Mouse (Mus musculus): Measurements from ENCODE around the gene Ffar3. TPM values are rescaled to one million over a fixed set of nuclear protein-coding genes. Genes with fewer than 3 reads are reported as not detected.

The Ffar3 gene
- not detected in 2 replicates for polyA plus RNA-seq (2016; fragmentation: Nextera tagmentation; extraction: Ambion mirVana)

DNA sequence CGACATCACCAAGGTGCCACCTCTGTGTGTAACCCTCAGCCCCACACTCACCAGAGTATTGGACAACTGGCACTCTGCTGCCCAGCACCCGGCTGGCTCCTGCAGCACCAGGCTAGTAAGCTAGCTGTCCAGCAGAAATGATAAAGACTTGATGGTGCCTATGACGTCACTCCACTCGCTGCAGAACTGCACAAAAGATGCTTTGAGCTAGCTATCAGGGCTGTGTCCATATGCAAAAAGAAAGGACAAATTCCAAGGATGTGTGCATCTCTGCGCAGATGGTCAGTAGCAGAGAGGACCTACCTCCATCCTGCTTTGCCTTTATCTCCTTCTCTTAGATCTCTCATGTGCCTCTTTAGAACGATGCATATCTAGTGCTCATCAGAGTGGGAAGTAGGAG lies at the start of gene Ffar3:
TSS of gene Ffar3 (minus strand) at position 101 of the 400 bp plus-strand sequence.
- no peak for ATAC-seq (ENCODE audit: low FRiP score)
- WGBS, result 84% methylated on average over 6 of the region's 6 CpGs
- Histone ChIP-seq H3K36me3 (replicated peaks) (no peaks in the 10 kb centered on the region), H3K4me2 (no peak within 1 kb of the TSS), H3K9ac (no peak within 1 kb of the TSS), H3K27me3 (peaks cover 6% of the 10 kb centered on the region; the same call in 1 of the 2 replicates), H3K4me1 (0 out of 2 replicates have a peak, but pooled peaks cover 4% of the 10 kb centered on the region), H3K9me3 (no peaks in the 10 kb centered on the region), H3K4me3 (replicated peaks) (no peak within 1 kb of the TSS), H3K27ac (no peak within 1 kb of the TSS)

DNA sequence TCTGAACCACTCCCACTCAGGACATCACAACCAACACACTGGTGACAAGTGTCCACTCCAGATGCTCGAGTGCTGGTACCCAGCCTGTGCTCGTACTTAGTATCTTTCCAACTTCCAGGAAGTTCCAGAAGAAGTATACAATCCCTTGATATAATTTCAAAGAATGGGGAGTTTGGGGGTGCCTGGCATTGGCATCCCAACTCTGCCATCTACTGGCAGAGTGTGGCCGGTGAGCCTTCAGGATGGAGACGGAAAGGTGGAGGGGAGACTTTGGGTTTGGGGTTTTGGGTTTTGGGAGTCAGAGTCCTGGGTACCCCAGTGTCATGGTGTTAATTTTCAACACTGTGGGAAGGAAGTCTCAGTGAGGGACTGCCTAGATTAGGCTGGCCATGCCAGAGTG lies 48.1 kb upstream of the Ffar3 start:
- no peaks in the 10 kb centered on the region for H3K9me3 ChIP-seq
- H3K4me1 ChIP-seq, result peaks cover 9% of the 10 kb centered on the region
- H3K4me3 ChIP-seq (replicated peaks), result no peak overlapping the region
- no peak for ATAC-seq (ENCODE audit: low FRiP score)
- peaks cover 22% of the 10 kb centered on the region for H3K27me3 ChIP-seq
- WGBS, result 53% methylated on average over 4 of the region's 4 CpGs
- H3K27ac ChIP-seq, result no peak overlapping the region
- H3K4me2 ChIP-seq, result no peak overlapping the region
- no peak overlapping the region for H3K9ac ChIP-seq
- no peaks in the 10 kb centered on the region for H3K36me3 ChIP-seq (replicated peaks)

DNA sequence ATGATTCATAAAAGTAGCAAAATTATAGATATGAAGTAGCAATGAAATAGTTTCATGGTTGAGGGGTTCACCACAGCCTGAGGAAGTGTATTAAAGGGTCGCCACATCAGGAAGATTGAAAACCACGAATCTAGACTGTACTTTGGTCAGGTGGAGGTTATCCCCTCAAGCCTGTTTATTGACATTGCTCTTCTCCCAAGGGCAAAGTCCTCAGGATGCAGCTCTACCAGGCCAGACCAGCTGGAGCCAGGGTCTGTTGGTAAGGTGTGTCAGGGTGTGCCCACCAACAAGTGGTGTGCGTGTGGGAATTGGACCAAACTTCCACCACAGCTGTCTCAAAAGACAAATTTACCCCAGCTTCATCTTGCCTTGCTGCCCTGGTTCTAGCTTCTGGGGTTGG lies 39.2 kb upstream of the Ffar3 start:
- H3K9ac ChIP-seq, result no peak overlapping the region
- no peak overlapping the region for H3K4me2 ChIP-seq
- H3K36me3 ChIP-seq (replicated peaks), result no peaks in the 10 kb centered on the region
- H3K4me1 ChIP-seq, result no peaks in the 10 kb centered on the region
- no peaks in the 10 kb centered on the region for H3K9me3 ChIP-seq
- no peak overlapping the region for H3K4me3 ChIP-seq (replicated peaks)
- H3K27me3 ChIP-seq, result no peaks in the 10 kb centered on the region
- 90% methylated on average over 3 of the region's 3 CpGs for WGBS
- H3K27ac ChIP-seq, result no peak overlapping the region
- ATAC-seq (ENCODE audit: low FRiP score), result no peak

DNA sequence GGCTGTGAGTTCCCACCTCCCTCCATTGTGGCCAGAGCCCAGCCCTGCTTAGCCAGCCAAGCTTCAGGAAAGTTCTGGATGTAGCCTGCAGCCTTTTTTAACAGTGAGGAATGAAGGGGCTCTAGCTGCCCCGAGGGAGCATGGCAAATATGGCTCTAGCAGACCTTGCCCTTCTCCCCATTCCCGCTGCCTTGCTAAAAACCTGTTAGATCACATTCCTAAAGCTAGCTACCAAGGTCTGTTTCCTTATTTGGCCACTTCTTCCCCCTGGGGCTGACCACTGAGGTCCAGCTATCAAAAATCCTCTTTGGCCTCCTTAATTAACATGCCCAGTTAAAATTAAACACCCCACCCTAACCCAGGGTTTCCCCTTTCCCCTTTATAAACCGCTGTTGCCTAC lies 36.5 kb upstream of the Ffar3 start:
- WGBS, result 67% methylated on average over 3 of the region's 3 CpGs
- no peaks in the 10 kb centered on the region for H3K4me1 ChIP-seq
- H3K9me3 ChIP-seq, result no peaks in the 10 kb centered on the region
- H3K4me3 ChIP-seq (replicated peaks), result no peak overlapping the region
- H3K27me3 ChIP-seq, result no peaks in the 10 kb centered on the region
- H3K4me2 ChIP-seq, result no peak overlapping the region
- no peak for ATAC-seq (ENCODE audit: low FRiP score)
- no peaks in the 10 kb centered on the region for H3K36me3 ChIP-seq (replicated peaks)
- H3K27ac ChIP-seq, result no peak overlapping the region
- no peak overlapping the region for H3K9ac ChIP-seq

DNA sequence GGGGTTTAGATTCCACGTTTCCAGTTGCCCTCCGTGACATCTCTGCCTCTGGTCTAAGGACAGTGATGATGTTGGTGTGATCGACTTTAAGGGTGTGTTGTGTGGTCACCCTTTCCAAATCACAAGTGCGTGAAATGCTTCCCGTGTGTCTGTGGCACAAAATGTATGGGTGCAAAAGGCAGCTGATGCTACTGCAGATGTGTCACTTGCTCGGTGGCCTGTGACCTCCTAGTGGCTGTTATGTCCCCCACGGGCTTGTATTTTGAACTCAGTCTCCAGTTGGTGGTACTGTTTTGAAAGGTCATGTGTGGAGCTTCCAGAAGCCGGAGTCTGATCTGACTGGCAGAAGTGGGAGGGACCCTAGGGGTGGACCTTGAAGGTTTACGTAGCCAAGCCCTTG lies 35.8 kb upstream of the Ffar3 start:
- 87% methylated on average over 9 of the region's 9 CpGs for WGBS
- no peak for ATAC-seq (ENCODE audit: low FRiP score)
- no peak overlapping the region for H3K9ac ChIP-seq
- H3K4me2 ChIP-seq, result no peak overlapping the region
- H3K27me3 ChIP-seq, result no peaks in the 10 kb centered on the region
- no peaks in the 10 kb centered on the region for H3K9me3 ChIP-seq
- no peak overlapping the region for H3K4me3 ChIP-seq (replicated peaks)
- no peak overlapping the region for H3K27ac ChIP-seq
- no peaks in the 10 kb centered on the region for H3K4me1 ChIP-seq
- H3K36me3 ChIP-seq (replicated peaks), result no peaks in the 10 kb centered on the region

DNA sequence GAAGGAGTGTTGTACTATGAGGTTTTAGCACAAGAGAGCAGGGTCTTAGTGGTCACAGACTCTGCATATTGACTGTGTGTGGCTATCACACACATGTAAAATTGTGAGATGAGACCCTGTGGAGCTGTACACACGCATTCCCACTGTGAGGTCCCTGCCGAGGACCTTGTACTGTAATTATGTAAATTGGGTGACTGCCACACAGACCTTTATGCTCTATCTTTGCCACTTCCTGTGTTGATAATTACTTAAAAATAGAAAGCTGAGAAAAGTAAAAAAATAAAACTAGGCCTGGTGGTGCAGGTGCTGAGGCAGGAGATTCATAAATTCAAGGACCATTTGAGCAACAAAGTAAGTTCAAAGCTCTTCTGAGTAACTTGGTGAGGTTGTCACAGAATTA lies 34.7 kb upstream of the Ffar3 start:
- Histone ChIP-seq H3K27ac (no peak overlapping the region), H3K4me1 (no peaks in the 10 kb centered on the region), H3K36me3 (replicated peaks) (no peaks in the 10 kb centered on the region), H3K4me3 (replicated peaks) (no peak overlapping the region), H3K27me3 (no peaks in the 10 kb centered on the region), H3K9ac (no peak overlapping the region), H3K4me2 (no peak overlapping the region), H3K9me3 (no peaks in the 10 kb centered on the region)
- 68% methylated on average over 2 of the region's 2 CpGs for WGBS
- ATAC-seq (ENCODE audit: low FRiP score), result no peak

DNA sequence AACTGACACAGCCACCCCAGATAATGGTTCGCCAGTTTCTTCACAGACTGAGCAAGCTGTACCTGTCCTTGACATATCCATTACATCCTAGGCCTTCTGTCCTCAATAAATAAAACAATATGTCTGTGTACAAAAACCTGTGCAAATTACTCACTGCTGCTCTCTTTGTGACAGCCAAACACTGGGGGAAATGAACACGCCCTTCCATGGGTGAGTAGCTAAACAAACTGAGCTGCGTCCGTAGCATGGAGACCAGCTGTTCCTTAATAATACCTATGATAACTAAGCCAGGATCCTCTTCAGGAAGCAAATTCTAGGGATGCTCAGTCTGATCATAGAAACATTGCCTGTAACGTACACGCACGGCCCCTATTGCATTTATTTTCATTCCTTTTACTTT lies 32.8 kb upstream of the Ffar3 start:
- Histone ChIP-seq H3K27me3 (no peaks in the 10 kb centered on the region), H3K36me3 (replicated peaks) (no peaks in the 10 kb centered on the region), H3K4me2 (no peak overlapping the region), H3K9ac (no peak overlapping the region), H3K9me3 (no peaks in the 10 kb centered on the region), H3K4me1 (no peaks in the 10 kb centered on the region), H3K27ac (no peak overlapping the region), H3K4me3 (replicated peaks) (no peak overlapping the region)
- WGBS, result 86% methylated on average over 7 of the region's 7 CpGs
- no peak for ATAC-seq (ENCODE audit: low FRiP score)

DNA sequence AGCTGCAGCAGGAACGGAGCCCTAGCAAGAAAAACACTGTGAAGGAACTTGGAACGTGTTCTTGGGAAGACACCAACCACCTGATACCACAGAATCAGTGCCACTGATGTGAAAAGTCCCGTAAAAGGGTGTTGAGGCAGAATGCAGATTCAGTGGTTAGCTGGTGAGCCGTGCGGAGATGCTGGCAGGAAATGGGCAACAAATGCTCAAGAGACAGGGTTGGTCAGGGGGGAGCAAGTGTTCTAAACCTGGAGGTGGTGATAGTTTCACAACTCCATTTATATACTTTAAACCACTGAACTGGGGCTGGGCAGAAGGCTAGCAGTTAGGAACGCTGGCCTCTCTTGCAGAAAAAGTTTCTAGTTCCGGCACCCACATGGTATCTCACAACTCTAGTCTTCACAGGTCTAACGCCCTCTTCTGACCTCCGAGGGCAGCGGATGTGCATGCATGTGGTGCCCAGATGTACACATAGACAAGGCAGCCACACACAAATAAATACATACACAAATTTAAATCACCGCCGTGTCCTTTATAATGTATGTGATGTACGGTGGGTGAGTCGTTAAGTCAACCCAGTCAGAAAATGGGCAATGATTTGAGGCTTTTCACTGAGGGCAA lies 31.7 kb upstream of the Ffar3 start:
- no peaks in the 10 kb centered on the region for H3K27me3 ChIP-seq
- H3K4me3 ChIP-seq (replicated peaks), result no peak overlapping the region
- no peak overlapping the region for H3K9ac ChIP-seq
- WGBS, result 86% methylated on average over 14 of the region's 14 CpGs
- no peak for ATAC-seq (ENCODE audit: low FRiP score)
- no peak overlapping the region for H3K4me2 ChIP-seq
- H3K36me3 ChIP-seq (replicated peaks), result no peaks in the 10 kb centered on the region
- no peak overlapping the region for H3K27ac ChIP-seq
- no peaks in the 10 kb centered on the region for H3K9me3 ChIP-seq
- no peaks in the 10 kb centered on the region for H3K4me1 ChIP-seq

DNA sequence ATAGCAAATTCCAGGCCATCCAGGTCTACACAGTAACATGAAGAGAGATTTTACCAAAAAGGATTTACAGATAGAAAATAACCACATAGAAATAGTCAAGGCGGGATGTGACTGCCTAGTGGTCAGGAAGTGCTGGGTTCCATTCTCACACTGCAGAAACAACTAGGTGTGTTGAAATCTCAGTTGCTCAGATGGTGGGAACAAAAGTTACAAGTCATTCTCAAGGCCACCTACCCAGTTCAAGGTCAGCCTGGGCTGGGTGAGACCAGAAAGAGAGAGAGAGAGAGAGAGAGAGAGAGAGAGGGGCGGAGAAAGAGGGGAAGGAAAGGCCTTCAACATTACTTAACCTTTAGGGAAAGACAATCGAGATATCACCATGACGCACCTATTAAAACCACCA lies 30.9 kb upstream of the Ffar3 start:
- H3K36me3 ChIP-seq (replicated peaks), result no peaks in the 10 kb centered on the region
- ATAC-seq (ENCODE audit: low FRiP score), result no peak
- H3K9ac ChIP-seq, result no peak overlapping the region
- no peak overlapping the region for H3K4me2 ChIP-seq
- H3K27ac ChIP-seq, result no peak overlapping the region
- H3K27me3 ChIP-seq, result no peaks in the 10 kb centered on the region
- no peaks in the 10 kb centered on the region for H3K9me3 ChIP-seq
- H3K4me3 ChIP-seq (replicated peaks), result no peak overlapping the region
- 76% methylated on average over 4 of the region's 4 CpGs for WGBS
- no peaks in the 10 kb centered on the region for H3K4me1 ChIP-seq

DNA sequence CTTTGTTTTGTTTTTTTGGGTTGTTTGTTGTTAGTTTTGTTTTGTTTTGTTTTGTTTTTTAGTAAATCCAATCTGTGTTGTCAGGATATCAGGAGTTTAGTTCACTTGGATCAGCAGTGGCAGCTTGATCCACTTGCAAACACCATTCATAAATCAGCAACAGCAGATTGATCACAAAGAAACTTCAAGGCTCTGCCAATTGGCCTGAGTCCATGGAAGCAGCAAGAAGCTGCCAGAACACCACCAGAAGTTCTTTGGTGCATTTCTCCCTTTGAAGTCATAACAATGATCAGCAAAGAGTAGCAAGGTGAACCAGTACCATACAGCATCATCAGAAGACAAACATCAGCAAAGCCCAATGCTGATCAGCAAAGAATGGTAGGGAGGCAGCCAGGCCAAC lies 28.1 kb upstream of the Ffar3 start:
- Histone ChIP-seq H3K9me3 (no peaks in the 10 kb centered on the region), H3K4me2 (no peak overlapping the region), H3K4me1 (no peaks in the 10 kb centered on the region), H3K9ac (no peak overlapping the region), H3K27ac (no peak overlapping the region), H3K27me3 (no peaks in the 10 kb centered on the region), H3K36me3 (replicated peaks) (no peaks in the 10 kb centered on the region), H3K4me3 (replicated peaks) (no peak overlapping the region)
- ATAC-seq (ENCODE audit: low FRiP score), result no peak

DNA sequence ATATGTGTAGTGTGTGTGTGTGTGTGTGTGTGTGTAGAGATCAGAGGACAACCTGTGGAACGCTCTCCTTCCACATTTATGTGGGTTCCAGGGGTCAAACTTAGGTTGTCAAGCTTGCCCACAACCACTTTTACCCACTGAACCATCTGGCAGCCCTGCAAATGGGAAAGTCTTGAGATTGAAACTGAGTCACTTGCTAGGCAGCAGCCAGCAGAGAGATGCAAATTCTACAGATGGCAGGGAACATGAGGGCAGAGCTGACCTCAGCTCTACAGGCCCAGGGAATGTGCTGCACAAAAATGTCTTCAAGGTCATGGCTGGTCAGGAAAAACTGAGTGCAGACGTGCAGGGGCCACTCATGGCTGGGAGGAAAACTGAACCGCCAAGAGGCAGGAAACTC lies 25.4 kb upstream of the Ffar3 start:
- no peaks in the 10 kb centered on the region for H3K4me1 ChIP-seq
- 89% methylated on average over 3 of the region's 3 CpGs for WGBS
- no peak for ATAC-seq (ENCODE audit: low FRiP score)
- H3K36me3 ChIP-seq (replicated peaks), result no peaks in the 10 kb centered on the region
- no peak overlapping the region for H3K27ac ChIP-seq
- no peak overlapping the region for H3K4me2 ChIP-seq
- H3K27me3 ChIP-seq, result no peaks in the 10 kb centered on the region
- no peaks in the 10 kb centered on the region for H3K9me3 ChIP-seq
- no peak overlapping the region for H3K9ac ChIP-seq
- H3K4me3 ChIP-seq (replicated peaks), result no peak overlapping the region

DNA sequence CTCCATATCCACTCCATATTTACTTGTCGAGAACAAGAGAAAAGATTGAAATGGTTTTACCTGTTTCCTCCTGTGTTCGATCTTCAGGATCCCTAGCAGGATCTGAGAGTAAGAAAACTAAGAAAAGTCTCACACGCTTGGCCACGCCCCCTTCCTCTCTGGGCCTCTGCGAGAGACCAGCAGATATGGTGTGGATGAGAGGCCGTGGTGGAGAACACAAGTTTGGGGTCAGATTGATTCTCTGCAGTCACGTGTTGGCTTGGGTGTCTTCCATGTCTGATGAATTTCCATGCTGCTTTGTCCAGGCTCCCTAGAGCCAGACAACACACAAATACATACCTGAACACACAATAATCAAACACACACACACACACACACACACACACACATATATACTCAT lies 24.2 kb upstream of the Ffar3 start, which contains the start of gene Cd22:
TSS of gene Cd22 (minus strand) at position 167 of the 400 bp plus-strand sequence.
- ATAC-seq (ENCODE audit: low FRiP score), result no peak
- WGBS, result 69% methylated on average over 7 of the region's 7 CpGs
- Histone ChIP-seq H3K4me1 (no peaks in the 10 kb centered on the region), H3K27me3 (no peaks in the 10 kb centered on the region), H3K4me3 (replicated peaks) (no peak within 1 kb of the TSS), H3K9ac (no peak within 1 kb of the TSS), H3K27ac (no peak within 1 kb of the TSS), H3K9me3 (no peaks in the 10 kb centered on the region), H3K4me2 (no peak within 1 kb of the TSS), H3K36me3 (replicated peaks) (no peaks in the 10 kb centered on the region)

DNA sequence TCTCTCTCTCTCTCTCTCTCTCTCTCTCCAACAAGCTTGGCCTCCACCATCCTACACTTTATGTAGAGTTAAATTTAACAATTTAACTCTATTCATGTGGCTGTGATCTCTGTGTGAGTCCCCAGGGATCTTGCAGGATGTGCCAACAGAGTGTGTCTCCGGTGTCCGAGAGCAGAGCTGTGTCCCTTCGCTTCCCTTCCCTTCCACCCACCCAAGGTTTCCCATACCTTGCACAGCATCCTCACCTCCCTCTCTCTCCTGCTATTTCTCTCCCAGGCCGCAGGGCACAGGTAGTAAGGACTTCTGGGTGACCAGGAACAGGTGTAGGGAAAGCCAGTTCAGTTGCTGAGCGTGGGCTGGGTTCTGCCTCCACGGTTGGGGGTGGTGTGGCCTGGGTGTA lies 23.0 kb upstream of the Ffar3 start:
- ATAC-seq (ENCODE audit: low FRiP score), result no peak
- H3K36me3 ChIP-seq (replicated peaks), result no peaks in the 10 kb centered on the region
- no peaks in the 10 kb centered on the region for H3K9me3 ChIP-seq
- no peak overlapping the region for H3K4me2 ChIP-seq
- H3K4me3 ChIP-seq (replicated peaks), result no peak overlapping the region
- no peaks in the 10 kb centered on the region for H3K4me1 ChIP-seq
- no peak overlapping the region for H3K9ac ChIP-seq
- WGBS, result 85% methylated on average over 6 of the region's 6 CpGs
- H3K27ac ChIP-seq, result no peak overlapping the region
- H3K27me3 ChIP-seq, result no peaks in the 10 kb centered on the region
